Mouse (Mus musculus): Measurements from ENCODE around the gene Espl1.
"Not testable (repeated sequence)": the region's sequence is repeated elsewhere in the genome, so short reads cannot be mapped to it uniquely, and the experiment has no call there.

Espl1 gene

GRCm38 (mm10) chr15:102335925-102336324, 39.9 kb downstream of the Espl1 start:
- DNase-seq (ENCODE audit: low read depth) = not testable (repeated sequence)

GRCm38 (mm10) chr15:102336946-102337345, 40.9 kb downstream of the Espl1 start:
- no peak for DNase-seq (ENCODE audit: low read depth)

GRCm38 (mm10) chr15:102339612-102340011, 43.5 kb downstream of the Espl1 start:
- no peak for DNase-seq (ENCODE audit: low read depth)

- no peak for DNase-seq (ENCODE audit: low read depth)
These were observed 45.5 kb downstream of the Espl1 start for GRCm38 (mm10) chr15:102341580-102341979.

- DNase-seq (ENCODE audit: low read depth) = no peak
These were observed 48.4 kb downstream of the Espl1 start for GRCm38 (mm10) chr15:102344490-102344889.

GRCm38 (mm10) chr15:102346444-102346843, 50.4 kb downstream of the Espl1 start:
- no peak for DNase-seq (ENCODE audit: low read depth)

- peak; percentile 94 for DNase-seq (ENCODE audit: low read depth)
These were observed 54.3 kb downstream of the Espl1 start, which contains the start of gene Aaas for GRCm38 (mm10) chr15:102350138-102350941. Aaas (minus strand) TSS chr15:102350771.

GRCm38 (mm10) chr15:102350942-102351291, 54.9 kb downstream of the Espl1 start:
- no peak for DNase-seq (ENCODE audit: low read depth)

- DNase-seq (ENCODE audit: low read depth) = no peak
These were observed 56.1 kb downstream of the Espl1 start for GRCm38 (mm10) chr15:102352177-102352576.

- no peak for DNase-seq (ENCODE audit: low read depth)
These were observed 57.9 kb downstream of the Espl1 start for GRCm38 (mm10) chr15:102353986-102354385.

GRCm38 (mm10) chr15:102355134-102355870, 59.2 kb downstream of the Espl1 start:
- no peak for DNase-seq (ENCODE audit: low read depth)

GRCm38 (mm10) chr15:102355871-102356441, 59.9 kb downstream of the Espl1 start:
- no peak for DNase-seq (ENCODE audit: low read depth)

GRCm38 (mm10) chr15:102356501-102357325, 60.6 kb downstream of the Espl1 start:
- no peak for DNase-seq (ENCODE audit: low read depth)

GRCm38 (mm10) chr15:102358126-102358525, 62.1 kb downstream of the Espl1 start:
- DNase-seq (ENCODE audit: low read depth) = no peak

GRCm38 (mm10) chr15:102358834-102359233, 62.8 kb downstream of the Espl1 start:
- DNase-seq (ENCODE audit: low read depth) = no peak

- DNase-seq (ENCODE audit: low read depth) = no peak
These were observed 66.6 kb downstream of the Espl1 start for GRCm38 (mm10) chr15:102362648-102363047.

GRCm38 (mm10) chr15:102364678-102365077, 68.6 kb downstream of the Espl1 start:
- no peak for DNase-seq (ENCODE audit: low read depth)

GRCm38 (mm10) chr15:102366238-102366637, 70.2 kb downstream of the Espl1 start:
- no peak for DNase-seq (ENCODE audit: low read depth)

- DNase-seq (ENCODE audit: low read depth) = no peak
These were observed 70.8 kb downstream of the Espl1 start, which contains the start of gene Sp7 for GRCm38 (mm10) chr15:102366733-102367344. Sp7 (minus strand) TSS chr15:102367182.

GRCm38 (mm10) chr15:102369972-102370371, 73.9 kb downstream of the Espl1 start:
- no peak for DNase-seq (ENCODE audit: low read depth)

GRCm38 (mm10) chr15:102370727-102371126, 74.7 kb downstream of the Espl1 start:
- DNase-seq (ENCODE audit: low read depth) = no peak

Data from c-Kit-positive CD71-negative TER-119-negative erythroid progenitor cells, embryonic 14.5 days (primary cell).